Mouse (Mus musculus): ENCODE data around the gene Pik3c2g.

Gene Pik3c2g

GRCm38 (mm10) chr6:139735708-139736626, 148.9 kb downstream of the Pik3c2g start:
- no peak for DNase-seq (ENCODE audit: low spot score in 2 of 2)

- DNase-seq (ENCODE audit: low spot score in 2 of 2) = no peak
These were observed 151.3 kb downstream of the Pik3c2g start for GRCm38 (mm10) chr6:139738350-139738749.

GRCm38 (mm10) chr6:139742693-139743432, 155.8 kb downstream of the Pik3c2g start:
- DNase-seq (ENCODE audit: low spot score in 2 of 2) = no peak

GRCm38 (mm10) chr6:139746758-139747479, 159.9 kb downstream of the Pik3c2g start:
- DNase-seq (ENCODE audit: low spot score in 2 of 2) = no peak

- no peak for DNase-seq (ENCODE audit: low spot score in 2 of 2)
These were observed 161.2 kb downstream of the Pik3c2g start for GRCm38 (mm10) chr6:139748091-139748771.

- no peak for DNase-seq (ENCODE audit: low spot score in 2 of 2)
These were observed 163.6 kb downstream of the Pik3c2g start for GRCm38 (mm10) chr6:139750599-139750998.

- DNase-seq (ENCODE audit: low spot score in 2 of 2) = no peak
These were observed 164.0 kb downstream of the Pik3c2g start for GRCm38 (mm10) chr6:139751022-139751421.

GRCm38 (mm10) chr6:139757876-139758275, 170.9 kb downstream of the Pik3c2g start:
- DNase-seq (ENCODE audit: low spot score in 2 of 2) = no peak

- no peak for DNase-seq (ENCODE audit: low spot score in 2 of 2)
These were observed 174.0 kb downstream of the Pik3c2g start for GRCm38 (mm10) chr6:139760978-139761377.

GRCm38 (mm10) chr6:139764398-139764797, 177.4 kb downstream of the Pik3c2g start:
- no peak for DNase-seq (ENCODE audit: low spot score in 2 of 2)

GRCm38 (mm10) chr6:139769744-139770473, 182.9 kb downstream of the Pik3c2g start:
- DNase-seq (ENCODE audit: low spot score in 2 of 2) = no peak

GRCm38 (mm10) chr6:139770535-139770934, 183.5 kb downstream of the Pik3c2g start:
- DNase-seq (ENCODE audit: low spot score in 2 of 2) = no peak

GRCm38 (mm10) chr6:139777576-139778282, 190.7 kb downstream of the Pik3c2g start:
- DNase-seq (ENCODE audit: low spot score in 2 of 2) = no peak

GRCm38 (mm10) chr6:139780028-139780427, 193.0 kb downstream of the Pik3c2g start:
- no peak for DNase-seq (ENCODE audit: low spot score in 2 of 2)

GRCm38 (mm10) chr6:139789479-139789878, 202.5 kb downstream of the Pik3c2g start:
- no peak for DNase-seq (ENCODE audit: low spot score in 2 of 2)

- no peak for DNase-seq (ENCODE audit: low spot score in 2 of 2)
These were observed 212.7 kb downstream of the Pik3c2g start for GRCm38 (mm10) chr6:139799541-139800226.

- DNase-seq (ENCODE audit: low spot score in 2 of 2) = no peak
These were observed 234.9 kb downstream of the Pik3c2g start for GRCm38 (mm10) chr6:139821916-139822315.

GRCm38 (mm10) chr6:139838239-139838638, 251.2 kb downstream of the Pik3c2g start:
- DNase-seq (ENCODE audit: low spot score in 2 of 2) = no peak

GRCm38 (mm10) chr6:139838713-139839112, 251.7 kb downstream of the Pik3c2g start:
- DNase-seq (ENCODE audit: low spot score in 2 of 2) = no peak
